Mouse (Mus musculus) heart, embryonic 13.5 days (tissue): ENCODE results near the gene Prrx2. TPM values are rescaled to one million over a fixed set of nuclear protein-coding genes. Genes with fewer than 3 reads are reported as not detected.
A peak's percentile ranks its signal among the peaks of the same experiment; 100 is the strongest.
"Not testable (repeated sequence)": the region's sequence is repeated elsewhere in the genome, so short reads cannot be mapped to it uniquely, and the experiment has no call there.

Experiments used
- ATAC-seq: fragments of 200-750 bp; cut with Nextera tagmentation; 2 replicates; pipeline ENCODE4 v1.8.0; 2017; ENCODE audit warnings: moderate TSS enrichment; ENCODE audit not compliant: insufficient number of reproducible peaks, low FRiP score, low TSS enrichment; ENCODE audit errors: extremely low read depth
- H3K27ac ChIP-seq: fragments of 300-500 bp; sonication (generic); replicated peaks from 2 replicates; pipeline ENCODE4 v1.5.1; 2015; ENCODE audit warnings: moderate library complexity, mild to moderate bottlenecking, inconsistent platforms
- H3K27me3 ChIP-seq: fragments of 300-500 bp; sonication (generic); replicated peaks from 2 replicates; pipeline ENCODE4 v1.6.1; 2015; ENCODE audit warnings: mild to moderate bottlenecking, inconsistent platforms
- H3K36me3 ChIP-seq: fragments of 300-500 bp; sonication (generic); 2 replicates; pipeline ENCODE4 v1.6.1; 2015; ENCODE audit warnings: mild to moderate bottlenecking, inconsistent platforms
- H3K4me1 ChIP-seq: fragments of 300-500 bp; sonication (generic); 2 replicates; pipeline ENCODE4 v1.6.1; 2015; ENCODE audit warnings: inconsistent platforms
- H3K4me2 ChIP-seq: fragments of 300-500 bp; sonication (generic); 2 replicates; pipeline ENCODE4 v1.6.1; 2015; ENCODE audit warnings: inconsistent platforms, mild to moderate bottlenecking, moderate library complexity
- H3K4me3 ChIP-seq: fragments of 300-500 bp; sonication (generic); 2 replicates; pipeline ENCODE4 v1.5.1; 2015; ENCODE audit warnings: moderate library complexity, mild to moderate bottlenecking, inconsistent platforms
- H3K9ac ChIP-seq: fragments of 300-500 bp; sonication (generic); 2 replicates; pipeline ENCODE4 v1.6.1; 2015; ENCODE audit warnings: inconsistent platforms, mild to moderate bottlenecking, moderate library complexity
- H3K9me3 ChIP-seq: fragments of 300-500 bp; sonication (generic); 2 replicates; pipeline ENCODE4 v1.6.1; 2016; ENCODE audit warnings: inconsistent platforms
- WGBS: fragments of 180-500 bp; shearing (Covaris S2); methylation state at CpG from one replicate; pipeline ENCODE4 v1.1.7; 2015; ENCODE audit warnings: mixed read lengths; 5-methylcytosine and 5-hydroxymethylcytosine counted together
- polyA plus RNA-seq: library from polyadenylated mRNA; unstranded; fragments of >200 nt; fragmentation: Nextera tagmentation; extraction: Ambion mirVana; gene quantifications from 2 replicates; pipeline ENCODE4 v1.2.1, GENCODE M21; 2015

Prrx2 gene
- polyA plus RNA-seq, 1 experiment from 2014 or later = 30.3 TPM

GRCm38 (mm10) chr2:30927844-30928628, 93.3 kb downstream of the Prrx2 start:
- 23% methylated on average over 14 of the region's 14 CpGs for WGBS
- Histone ChIP-seq H3K4me2 (no peak overlapping the region), H3K4me1 (peaks cover 34% of the 10 kb centered on the region), H3K9ac (peak overlapping the region; percentile 9; the same call in 1 of the 2 replicates), H3K4me3 (no peak overlapping the region), H3K36me3 (no peaks in the 10 kb centered on the region), H3K9me3 (no peaks in the 10 kb centered on the region), H3K27ac (peak overlapping the region; percentile 84), H3K27me3 (no peaks in the 10 kb centered on the region; the same call in 1 of the 2 replicates)
- no peak for ATAC-seq

GRCm38 (mm10) chr2:30928893-30929482, 94.2 kb downstream of the Prrx2 start:
- peaks cover 34% of the 10 kb centered on the region for H3K4me1 ChIP-seq
- H3K4me3 ChIP-seq = peak overlapping the region; percentile 31
- 30% methylated on average over 12 of the region's 12 CpGs for WGBS
- no peaks in the 10 kb centered on the region for H3K36me3 ChIP-seq
- H3K27ac ChIP-seq = no peak overlapping the region
- no peak; the same call in 1 of the 2 replicates for ATAC-seq
- no peak overlapping the region; the same call in 1 of the 2 replicates for H3K9ac ChIP-seq
- H3K27me3 ChIP-seq = no peaks in the 10 kb centered on the region; the same call in 1 of the 2 replicates
- H3K9me3 ChIP-seq = no peaks in the 10 kb centered on the region
- H3K4me2 ChIP-seq = peak overlapping the region; percentile 68

- peak; percentile 25 for ATAC-seq
- peaks cover under 1% of the 10 kb centered on the region; the same call in 1 of the 2 replicates for H3K27me3 ChIP-seq
- H3K4me2 ChIP-seq = peak within 1 kb of the TSS; percentile 68
- H3K4me1 ChIP-seq = peaks cover 34% of the 10 kb centered on the region
- no peak within 1 kb of the TSS for H3K27ac ChIP-seq
- no peaks in the 10 kb centered on the region for H3K9me3 ChIP-seq
- 3% methylated on average over 23 of the region's 23 CpGs for WGBS
- H3K36me3 ChIP-seq = no peaks in the 10 kb centered on the region
- H3K4me3 ChIP-seq = peak within 1 kb of the TSS; percentile 31
- peak within 1 kb of the TSS; percentile 67 for H3K9ac ChIP-seq
Observed at GRCm38 (mm10) chr2:30929483-30930045, 94.8 kb downstream of the Prrx2 start, which contains the start of gene Ptges. Ptges (minus strand) TSS chr2:30929863.

- H3K9ac ChIP-seq, ATAC-seq, H3K36me3 ChIP-seq, H3K4me3 ChIP-seq, H3K9me3 ChIP-seq, H3K27me3 ChIP-seq, H3K27ac ChIP-seq, H3K4me2 ChIP-seq: not testable (repeated sequence)
- 72% methylated on average over 2 of the region's 2 CpGs for whole genome bisulfite sequencing
- peaks cover 34% of the 10 kb centered on the region for H3K4me1 ChIP-seq
Observed at GRCm38 (mm10) chr2:30930846-30931245, 96.1 kb downstream of the Prrx2 start.

Other genes with a start within 250 kb of the Prrx2 start
- gene Cstad, start 239.9 kb upstream of the Prrx2 start, polyA plus RNA-seq = 2.1 and 2.4 TPM in 2 replicates
- gene 1700001O22Rik, start 31.3 kb upstream of the Prrx2 start, polyA plus RNA-seq = 1.7 and 2.1 TPM in 2 replicates
- 72.7 and 81.4 TPM in 2 replicates for gene Ntmt1, start 27.1 kb upstream of the Prrx2 start, polyA plus RNA-seq
- gene Asb6, start 4.6 kb upstream of the Prrx2 start, polyA plus RNA-seq = 20.0 and 21.8 TPM in 2 replicates
- gene Ptges, start 94.9 kb downstream of the Prrx2 start, polyA plus RNA-seq = 2.3 and 5.0 TPM in 2 replicates
- 23.3 and 24.3 TPM in 2 replicates for gene Tor1b, start 118.0 kb downstream of the Prrx2 start, polyA plus RNA-seq
- gene Tor1a, start 133.0 kb downstream of the Prrx2 start, polyA plus RNA-seq = 54.9 and 55.1 TPM in 2 replicates
- 32.8 and 36.9 TPM in 2 replicates for gene BC005624, start 147.2 kb downstream of the Prrx2 start, polyA plus RNA-seq
- gene Usp20, start 147.3 kb downstream of the Prrx2 start, polyA plus RNA-seq = 33.0 and 39.3 TPM in 2 replicates